Mouse (Mus musculus) gastrocnemius, postnatal 14 days (tissue): Measurements from ENCODE around the gene Srsf4. TPM values are rescaled to one million over a fixed set of nuclear protein-coding genes. Genes with fewer than 3 reads are reported as not detected.

Experiments
- DNase-seq: peaks from one replicate; pipeline ENCODE4 v3.0.0; 2021; ENCODE audit warnings: mixed read lengths
- intact Hi-C: fragments of 180-260 bp; cut with DNase I; formaldehyde crosslinking; loops from one replicate; pipeline ENCODE4 v1.15.1; 2025; ENCODE audit warnings: low total_unique reads
- total RNA-seq, 2 experiments: library from RNA; stranded (reverse); gene quantifications; 2 replicates each; pipeline ENCODE4 v1.2.3; 2021

Srsf4 gene
- total RNA-seq, 2 experiments from 2014 or later = 29.6 to 41.4 TPM

- intact Hi-C loops = no loop called here
- DNase-seq = no peak
These were observed 55.7 kb downstream of the Srsf4 start for GRCm38 (mm10) chr4:131929146-131929545.

DNA sequence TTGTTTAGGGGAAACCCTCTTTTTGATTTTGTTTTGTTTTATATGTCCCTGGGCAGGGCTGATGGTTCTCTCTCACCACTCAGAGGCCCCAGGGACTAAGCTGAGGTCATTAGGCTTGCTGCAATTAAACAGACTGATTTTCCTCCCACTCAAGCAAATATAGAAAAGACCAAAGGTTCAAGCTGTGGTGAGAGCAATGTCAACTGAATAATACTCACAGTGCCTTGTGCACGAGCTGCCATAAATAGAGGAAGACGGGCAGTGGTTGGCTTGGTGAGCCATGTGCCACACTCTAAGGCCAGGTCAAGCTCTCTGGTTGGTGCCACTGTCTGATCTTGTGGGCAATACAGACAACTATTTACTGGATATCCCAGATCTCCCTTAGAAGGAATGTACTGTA is 66.0 kb downstream of the Srsf4 start:
- no peak for DNase-seq
- intact Hi-C loops = no loop called here

DNA sequence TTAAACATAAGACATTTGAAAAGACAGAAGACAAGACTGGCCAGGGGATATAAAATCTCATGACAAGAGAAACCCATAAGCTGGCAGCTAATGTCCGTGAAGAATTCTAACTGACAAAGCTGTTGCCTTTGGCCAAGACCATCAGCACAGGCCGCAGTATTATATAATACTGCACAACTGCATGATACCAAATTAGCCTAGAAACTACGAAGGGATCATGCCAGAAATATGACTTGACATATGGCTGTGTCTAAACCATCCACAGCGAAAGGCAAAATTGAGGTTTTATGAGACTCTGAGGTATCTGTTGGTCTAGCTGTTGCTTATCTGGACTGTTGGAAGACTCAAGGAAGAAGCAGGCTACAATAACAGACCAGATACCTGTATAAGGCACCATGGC is 67.4 kb downstream of the Srsf4 start:
- no peak for DNase-seq
- intact Hi-C loops = no loop called here

- intact Hi-C loops = no loop called here
- DNase-seq = no peak
These were observed 74.4 kb downstream of the Srsf4 start for GRCm38 (mm10) chr4:131947848-131948247.

DNA sequence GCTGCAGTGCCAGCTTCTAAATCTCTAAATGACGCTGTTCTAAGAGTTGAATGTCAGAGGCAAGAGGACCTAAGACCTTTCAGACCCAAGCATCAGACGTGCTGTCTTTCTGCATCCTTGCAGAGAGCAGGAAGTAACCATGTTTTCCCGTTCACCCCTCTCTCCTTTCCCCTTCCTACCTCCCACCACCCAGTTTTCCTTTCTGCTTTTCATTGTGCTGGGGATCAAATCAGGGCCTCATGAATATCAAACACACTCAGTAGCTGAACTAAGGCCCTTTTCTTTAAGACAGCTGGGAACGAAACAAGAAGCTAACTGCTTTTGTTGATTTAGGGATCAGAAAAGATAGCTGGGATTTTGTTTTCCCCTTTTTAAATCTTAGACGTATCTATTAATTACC is 76.5 kb downstream of the Srsf4 start:
- intact Hi-C loops = no loop called here
- DNase-seq = no peak

- intact Hi-C loops = no loop called here
- DNase-seq = no peak
These were observed 77.2 kb downstream of the Srsf4 start for GRCm38 (mm10) chr4:131950657-131951056.

Other genes with a start within 250 kb of the Srsf4 start
- 1 to 10 TPM; 1.1 to 1.5 TPM for gene Ptpru, start 35.3 kb upstream of the Srsf4 start, total RNA-seq
- 10 to 100 TPM; 19.2 to 25.7 TPM for gene Mecr, start 30.1 kb upstream of the Srsf4 start, total RNA-seq
- gene Tmem200b, start 48.2 kb downstream of the Srsf4 start, total RNA-seq = 1 to 10 TPM; 4.5 to 5.5 TPM
- under 1 TPM in 1 of 2 experiments, not detected in 1; 0.14 TPM for gene Gm10300, start 201.1 kb downstream of the Srsf4 start, total RNA-seq
- gene Epb41, start 201.7 kb downstream of the Srsf4 start, total RNA-seq = 10 to 100 TPM; 63.2 to 71.7 TPM